Mouse (Mus musculus) thymus, adult 2 months (tissue): ENCODE measurements around the gene Bbip1. TPM values are rescaled to one million over a fixed set of nuclear protein-coding genes. Genes with fewer than 3 reads are reported as not detected.
A peak's percentile ranks its signal among the peaks of the same experiment; 100 is the strongest.
"Not testable (repeated sequence)": the region's sequence is repeated elsewhere in the genome, so short reads cannot be mapped to it uniquely, and the experiment has no call there.

ENCODE experiments used
- DNase-seq: peaks from one replicate; pipeline ENCODE4 v3.0.0; 2021
- H3K27ac ChIP-seq: fragments of 200-500 bp; 2 replicates; pipeline ENCODE4 v1.5.1; 2012; ENCODE audit warnings: low read length, control low read depth; ENCODE audit not compliant: control insufficient read depth, insufficient read depth
- H3K27me3 ChIP-seq: fragments of 200-500 bp; 2 replicates; pipeline ENCODE4 v1.6.1; 2012; ENCODE audit warnings: mild to moderate bottlenecking, low read length, moderate library complexity, mixed read lengths; ENCODE audit not compliant: control insufficient read depth, insufficient read depth
- H3K36me3 ChIP-seq: fragments of 200-500 bp; 2 replicates; pipeline ENCODE4 v1.6.1; 2012; ENCODE audit warnings: mild to moderate bottlenecking, low read length, moderate library complexity; ENCODE audit not compliant: control insufficient read depth, insufficient read depth
- H3K4me1 ChIP-seq: fragments of 200-500 bp; replicated peaks from 2 replicates; pipeline ENCODE4 v1.6.1; 2012; ENCODE audit warnings: low read length; ENCODE audit not compliant: control insufficient read depth, insufficient read depth
- H3K4me3 ChIP-seq: fragments of 200-500 bp; 2 replicates; pipeline ENCODE4 v1.5.1; 2012; ENCODE audit warnings: mild to moderate bottlenecking, low read length, control low read depth, moderate library complexity; ENCODE audit not compliant: control insufficient read depth, insufficient read depth
- CTCF ChIP-seq: fragments of 200-500 bp; IDR thresholded peaks from 2 replicates; pipeline ENCODE4 v1.5.1; 2012; ENCODE audit warnings: mild to moderate bottlenecking, control low read depth, low read length, moderate library complexity, borderline replicate concordance; ENCODE audit not compliant: control insufficient read depth, poor library complexity, insufficient read depth; ENCODE audit errors: extremely low read depth
- POLR2A ChIP-seq: fragments of 200-500 bp; IDR thresholded peaks from 2 replicates; pipeline ENCODE4 v1.6.1; 2012; ENCODE audit warnings: mild to moderate bottlenecking, low read length, control low read depth, moderate library complexity; ENCODE audit not compliant: control insufficient read depth, poor library complexity, insufficient read depth; ENCODE audit errors: extremely low read depth
- WGBS: fragments of 180-500 bp; shearing (Covaris S2); methylation state at CpG from one replicate; pipeline ENCODE4 v1.1.7; 2018; 5-methylcytosine and 5-hydroxymethylcytosine counted together
- polyA plus RNA-seq: library from polyadenylated mRNA; depleted of rRNA; stranded (reverse); fragments of >200 nt; gene quantifications from 2 replicates; pipeline ENCODE4 v1.2.3, GENCODE M21; 2012

The Bbip1 gene
- polyA plus RNA-seq, 1 experiment: 16.3 TPM

- Histone ChIP-seq H3K4me1 (no peaks in the 10 kb centered on the region), H3K27me3 (no peaks in the 10 kb centered on the region), H3K27ac (no peak overlapping the region), H3K36me3 (no peaks in the 10 kb centered on the region), H3K4me3 (no peak overlapping the region)
- WGBS: 86% methylated on average over 7 of the region's 7 CpGs
- TF ChIP-seq POLR2A: no peak
- no peak for TF ChIP-seq CTCF
- no peak for DNase-seq
Measured at GRCm38 (mm10) chr19:53971938-53972337, 27.5 kb upstream of the Bbip1 start.

- Histone ChIP-seq H3K4me3 (no peak overlapping the region), H3K27me3 (no peaks in the 10 kb centered on the region), H3K36me3 (no peaks in the 10 kb centered on the region), H3K4me1 (no peaks in the 10 kb centered on the region), H3K27ac (no peak overlapping the region)
- WGBS: 95% methylated on average over 3 of the region's 3 CpGs
- DNase-seq: no peak
- TF ChIP-seq CTCF (no peak), POLR2A (no peak)
Measured at GRCm38 (mm10) chr19:53969226-53969625, 24.8 kb upstream of the Bbip1 start.

- 92% methylated on average over 10 of the region's 10 CpGs for WGBS
- DNase-seq: no peak
- Histone ChIP-seq H3K27me3 (no peaks in the 10 kb centered on the region), H3K36me3 (no peaks in the 10 kb centered on the region), H3K4me1 (no peaks in the 10 kb centered on the region), H3K27ac (no peak overlapping the region), H3K4me3 (no peak overlapping the region)
- TF ChIP-seq CTCF (no peak), POLR2A (no peak)
Measured at GRCm38 (mm10) chr19:53964910-53965633, 20.6 kb upstream of the Bbip1 start.

GRCm38 (mm10) chr19:53964347-53964746 is 19.9 kb upstream of the Bbip1 start:
- H3K4me3 ChIP-seq, H3K27ac ChIP-seq, DNase-seq, H3K4me1 ChIP-seq, H3K36me3 ChIP-seq, H3K27me3 ChIP-seq: not testable (repeated sequence)
- WGBS: 97% methylated on average over 3 of the region's 3 CpGs

GRCm38 (mm10) chr19:53962511-53962910 is 18.1 kb upstream of the Bbip1 start:
- Histone ChIP-seq H3K4me3 (no peak overlapping the region), H3K27ac (no peak overlapping the region), H3K4me1 (no peaks in the 10 kb centered on the region), H3K27me3 (no peaks in the 10 kb centered on the region), H3K36me3 (no peaks in the 10 kb centered on the region)
- DNase-seq: no peak
- TF ChIP-seq POLR2A (no peak), CTCF (no peak)
- WGBS: 93% methylated on average over 4 of the region's 4 CpGs

- WGBS: 98% methylated on average over 2 of the region's 2 CpGs
- TF ChIP-seq CTCF: no peak
- no peak for TF ChIP-seq POLR2A
- no peak overlapping the region for H3K4me3 ChIP-seq
Measured at GRCm38 (mm10) chr19:53957513-53957912, 13.1 kb upstream of the Bbip1 start.

GRCm38 (mm10) chr19:53945171-53946042 is 980 bp upstream of the Bbip1 start:
- TF ChIP-seq CTCF (no peak), POLR2A (no peak)
- DNase-seq: peak; percentile 53
- Histone ChIP-seq H3K27ac (no peak overlapping the region), H3K4me1 (no peaks in the 10 kb centered on the region; the same call in 1 of the 2 replicates), H3K4me3 (peak overlapping the region; percentile 50), H3K36me3 (no peaks in the 10 kb centered on the region), H3K27me3 (no peaks in the 10 kb centered on the region)
- WGBS: 2% methylated on average over 58 of the region's 69 CpGs

More at GRCm38 (mm10) chr19:53957513-53957912, 13.1 kb upstream of the Bbip1 start:
- Histone ChIP-seq H3K27ac (no peak overlapping the region), H3K36me3 (no peaks in the 10 kb centered on the region), H3K4me1 (no peaks in the 10 kb centered on the region), H3K27me3 (no peaks in the 10 kb centered on the region)
- no peak for DNase-seq
